In the genomic region with DNA sequence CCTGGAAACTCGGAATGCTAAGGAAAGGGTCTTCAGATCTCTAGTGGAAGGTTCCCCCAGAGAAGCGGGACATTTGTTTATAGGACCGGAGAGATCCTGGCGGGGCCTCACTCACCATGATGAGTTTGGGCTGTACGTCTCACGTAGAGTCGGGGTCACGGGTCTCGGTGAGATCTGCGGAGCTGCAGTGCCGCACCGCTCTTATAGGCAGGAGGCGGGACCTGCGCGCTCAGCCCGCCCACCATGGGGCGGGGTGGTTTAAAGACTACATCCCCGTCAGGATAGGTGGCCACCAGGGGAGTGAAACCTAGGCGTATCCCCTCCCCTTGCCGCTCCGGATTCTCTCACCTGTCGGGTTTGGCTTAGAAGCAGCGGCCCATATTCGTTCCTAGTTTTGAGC, we compare ENCODE assay signal across 8 mouse cellular contexts. TPM values are rescaled to one million over a fixed set of nuclear protein-coding genes. Genes with fewer than 3 reads are reported as not detected.
DNase-seq lines count a peak whose midpoint lies in the region; ATAC-seq and TF ChIP-seq lines count a peak whose summit lies in the region.

No protein-coding gene starts in this region.

- H3K27ac ChIP-seq in bone marrow macrophage, adult 2 months (ENCODE audit: insufficient read depth, low read depth, low read length): peak overlapping the region; percentile 10
- H3K27ac ChIP-seq in embryonic fibroblast, embryonic 13.5 days (ENCODE audit: insufficient read depth, low read length): no peak overlapping the region
- H3K27ac ChIP-seq in heart, embryonic 11.5 days (ENCODE audit: low read depth, low read length): no peak overlapping the region
- H3K27ac ChIP-seq in kidney, embryonic 16.5 days (ENCODE audit: low read length): no peak overlapping the region

- peak; percentile 86 for ATAC-seq in heart, embryonic 11.5 days (replicated peaks; ENCODE audit: insufficient number of reproducible peaks, low FRiP score, low TSS enrichment)
- ATAC-seq in kidney, embryonic 16.5 days (ENCODE audit: low FRiP score, low TSS enrichment): peak; percentile 85

- peak overlapping the region; percentile 65 for H3K9ac ChIP-seq in heart, embryonic 11.5 days (ENCODE audit: low read depth, low read length)
- peak overlapping the region; percentile 68 for H3K9ac ChIP-seq in kidney, embryonic 16.5 days (replicated peaks; ENCODE audit: low read length)

- no peaks in the 10 kb centered on the region for H3K9me3 ChIP-seq in heart, embryonic 11.5 days (replicated peaks; ENCODE audit: control insufficient read depth, low read length)
- no peaks in the 10 kb centered on the region for H3K9me3 ChIP-seq in kidney, embryonic 16.5 days (ENCODE audit: low read length)

- H3K4me3 ChIP-seq in bone marrow macrophage, adult 2 months (ENCODE audit: insufficient read depth, low read length): peak overlapping the region; percentile 95
- peak overlapping the region; percentile 57 for H3K4me3 ChIP-seq in embryonic fibroblast, embryonic 13.5 days (ENCODE audit: insufficient read depth, low read length)
- peak overlapping the region; percentile 67 for H3K4me3 ChIP-seq in heart, embryonic 11.5 days (ENCODE audit: low read depth, low read length)
- H3K4me3 ChIP-seq in kidney, embryonic 16.5 days (ENCODE audit: low read length): peak overlapping the region; percentile 54

- peaks cover 5% of the 10 kb centered on the region; the same call in 1 of the 2 replicates for H3K36me3 ChIP-seq in heart, embryonic 11.5 days (ENCODE audit: control insufficient read depth, insufficient read depth, low read length)
- peaks cover 13% of the 10 kb centered on the region for H3K36me3 ChIP-seq in kidney, embryonic 16.5 days (ENCODE audit: insufficient read depth, low read length)

- WGBS in heart, embryonic 11.5 days (ENCODE audit: insufficient replicate concordance): under 1% methylated on average over 24 of the region's 24 CpGs
- under 1% methylated on average over 24 of the region's 24 CpGs for WGBS in kidney, embryonic 16.5 days

- peak overlapping the region; percentile 100 for H3K4me2 ChIP-seq in heart, embryonic 11.5 days
- H3K4me2 ChIP-seq in kidney, embryonic 16.5 days (replicated peaks; ENCODE audit: low read depth, low read length): peak overlapping the region; percentile 99

- H3K27me3 ChIP-seq in heart, embryonic 11.5 days (ENCODE audit: control insufficient read depth, insufficient read depth, low read length): peaks cover 54% of the 10 kb centered on the region
- peaks cover 33% of the 10 kb centered on the region for H3K27me3 ChIP-seq in kidney, embryonic 16.5 days (ENCODE audit: insufficient read depth, low read length)

- TF ChIP-seq POLR2A in bone marrow macrophage, adult 2 months (IDR thresholded peaks at IDR 0.05; ENCODE audit: borderline replicate concordance, low read depth, low read length): peak; percentile 87; the same call in 1 of the 2 replicates
- TF ChIP-seq POLR2A in embryonic fibroblast, embryonic 13.5 days (IDR thresholded peaks at IDR 0.05; ENCODE audit: low read depth, low read length): peak; percentile 99

- TF ChIP-seq CTCF in bone marrow macrophage, adult 2 months (IDR thresholded peaks at IDR 0.05; ENCODE audit: low read depth, low read length): no peak
- TF ChIP-seq CTCF in embryonic fibroblast, embryonic 13.5 days (IDR thresholded peaks at IDR 0.05; ENCODE audit: borderline replicate concordance, insufficient read depth, low read length): no peak

- H3K4me1 ChIP-seq in bone marrow macrophage, adult 2 months (ENCODE audit: control insufficient read depth, insufficient read depth, low read length): peaks cover 27% of the 10 kb centered on the region
- H3K4me1 ChIP-seq in embryonic fibroblast, embryonic 13.5 days (ENCODE audit: control insufficient read depth, insufficient read depth, low read length): peaks cover 4% of the 10 kb centered on the region; the same call in 1 of the 2 replicates
- peaks cover 6% of the 10 kb centered on the region; the same call in 1 of the 2 replicates for H3K4me1 ChIP-seq in heart, embryonic 11.5 days (ENCODE audit: control insufficient read depth, insufficient read depth, low read length)
- H3K4me1 ChIP-seq in kidney, embryonic 16.5 days (ENCODE audit: insufficient read depth, low read length): peaks cover 16% of the 10 kb centered on the region

- DNase-seq in 3T3-L1 (ENCODE audit: low read depth, low spot score): peak; percentile 77
- DNase-seq in liver: peak; percentile 97
- DNase-seq in monocyte, adult 2 months (ENCODE audit: low read depth in 1 of 2, low spot score in 2 of 2): peak; percentile 79 to 86
- DNase-seq in spleen, postnatal 36 days (ENCODE audit: low spot score in 2 of 2): peak; percentile 96 to 97

RNA-seq across cellular contexts. Expression of a gene that starts 0.6 kb away (rescaled TPM):
- 38.7 and 47.0 TPM in 2 replicates for polyA plus RNA-seq in bone marrow macrophage, adult 2 months (2012; ENCODE audit: insufficient read depth, insufficient read length, missing spikeins)
- polyA plus RNA-seq in embryonic fibroblast, embryonic 13.5 days (2011; ENCODE audit: insufficient read length, low read depth, missing spikeins): 27.8 and 46.8 TPM in 2 replicates
- polyA plus RNA-seq in heart, embryonic 11.5 days (2014; fragmentation: Nextera tagmentation; extraction: Ambion mirVana): 39.2 and 39.8 TPM in 2 replicates
- polyA plus RNA-seq in kidney, embryonic 16.5 days (2015; fragmentation: Nextera tagmentation; extraction: Ambion mirVana): 96.3 and 102 TPM in 2 replicates

RNA-seq across cellular contexts. Expression of a gene that starts 8.4 kb away (rescaled TPM):
- 41.9 and 46.0 TPM in 2 replicates for polyA plus RNA-seq in bone marrow macrophage, adult 2 months (2012; ENCODE audit: insufficient read depth, insufficient read length, missing spikeins)
- polyA plus RNA-seq in embryonic fibroblast, embryonic 13.5 days (2011; ENCODE audit: insufficient read length, low read depth, missing spikeins): 57.3 and 59.4 TPM in 2 replicates
- 81.7 and 82.8 TPM in 2 replicates for polyA plus RNA-seq in heart, embryonic 11.5 days (2014; fragmentation: Nextera tagmentation; extraction: Ambion mirVana)
- 153 and 169 TPM in 2 replicates for polyA plus RNA-seq in kidney, embryonic 16.5 days (2015; fragmentation: Nextera tagmentation; extraction: Ambion mirVana)

RNA-seq across cellular contexts. Expression of a gene that starts 8.5 kb away (rescaled TPM):
- polyA plus RNA-seq in bone marrow macrophage, adult 2 months (2012; ENCODE audit: insufficient read depth, insufficient read length, missing spikeins): 27.1 and 28.0 TPM in 2 replicates
- polyA plus RNA-seq in embryonic fibroblast, embryonic 13.5 days (2011; ENCODE audit: insufficient read length, low read depth, missing spikeins): 25.1 and 34.3 TPM in 2 replicates
- 6.8 and 8.4 TPM in 2 replicates for polyA plus RNA-seq in heart, embryonic 11.5 days (2014; fragmentation: Nextera tagmentation; extraction: Ambion mirVana)
- 57.4 and 63.8 TPM in 2 replicates for polyA plus RNA-seq in kidney, embryonic 16.5 days (2015; fragmentation: Nextera tagmentation; extraction: Ambion mirVana)

RNA-seq across cellular contexts. Expression of a gene that starts 12.8 kb away (rescaled TPM):
- polyA plus RNA-seq in bone marrow macrophage, adult 2 months (2012; ENCODE audit: insufficient read depth, insufficient read length, missing spikeins): not detected in 2 replicates
- polyA plus RNA-seq in embryonic fibroblast, embryonic 13.5 days (2011; ENCODE audit: insufficient read length, low read depth, missing spikeins): not detected in 2 replicates
- not detected in 2 replicates for polyA plus RNA-seq in heart, embryonic 11.5 days (2014; fragmentation: Nextera tagmentation; extraction: Ambion mirVana)
- polyA plus RNA-seq in kidney, embryonic 16.5 days (2015; fragmentation: Nextera tagmentation; extraction: Ambion mirVana): not detected in 2 replicates

RNA-seq across cellular contexts. Expression of a gene that starts 17.1 kb away (rescaled TPM):
- polyA plus RNA-seq in bone marrow macrophage, adult 2 months (2012; ENCODE audit: insufficient read depth, insufficient read length, missing spikeins): 6.7 and 10.7 TPM in 2 replicates
- polyA plus RNA-seq in embryonic fibroblast, embryonic 13.5 days (2011; ENCODE audit: insufficient read length, low read depth, missing spikeins): 28.4 and 31.8 TPM in 2 replicates
- 15.3 and 17.6 TPM in 2 replicates for polyA plus RNA-seq in heart, embryonic 11.5 days (2014; fragmentation: Nextera tagmentation; extraction: Ambion mirVana)
- polyA plus RNA-seq in kidney, embryonic 16.5 days (2015; fragmentation: Nextera tagmentation; extraction: Ambion mirVana): 41.3 and 45.7 TPM in 2 replicates
